ENCODE assay signal across 16 mouse cellular contexts in the genomic region with DNA sequence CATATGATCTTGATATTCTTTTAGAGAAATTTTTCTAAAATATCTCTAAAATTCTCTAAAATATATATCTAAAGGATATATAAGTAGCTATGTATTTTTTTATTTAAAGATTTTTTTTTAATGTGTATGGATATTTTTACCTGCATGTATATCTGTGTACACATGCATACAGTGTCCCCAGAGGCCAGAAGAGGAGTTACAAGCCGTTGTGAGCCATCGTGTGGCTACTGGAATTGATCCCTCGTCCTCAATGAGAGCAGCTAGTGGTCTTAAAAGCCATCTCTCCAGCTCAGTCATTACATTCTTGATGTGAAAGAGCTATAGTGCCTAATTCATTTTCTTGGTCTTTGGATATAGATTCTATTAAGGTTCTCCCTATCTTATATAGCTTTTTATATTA. TPM values are rescaled to one million over a fixed set of nuclear protein-coding genes. Genes with fewer than 3 reads are reported as not detected.
DNase-seq lines count a peak whose midpoint lies in the region; ATAC-seq and TF ChIP-seq lines count a peak whose summit lies in the region.
"Had no signal": no experiment of that assay in that cellular context is flagged by ENCODE, and none has a peak within 500 bp of the region (broad histone marks: within the 10 kb centered on the region; RNA-seq: fewer than 3 reads in every experiment).

No protein-coding gene starts in this region.

- H3K4me3 ChIP-seq in heart, adult 2 months: no peak overlapping the region
- H3K4me3 ChIP-seq in lung, postnatal 0 days (ENCODE audit: low read depth, low read length): no peak overlapping the region
- H3K4me3 ChIP-seq: embryonic facial prominence, embryonic 12.5 days; heart, embryonic 10.5 days; hindbrain, embryonic 15.5 days; limb, embryonic 12.5 days; neural tube, embryonic 13.5 days had no signal

- no peaks in the 10 kb centered on the region for H3K27me3 ChIP-seq in heart, adult 2 months (ENCODE audit: control insufficient read depth, insufficient read depth, low read length)
- H3K27me3 ChIP-seq in lung, postnatal 0 days (replicated peaks; ENCODE audit: insufficient read depth, low read length): no peaks in the 10 kb centered on the region
- H3K27me3 ChIP-seq: embryonic facial prominence, embryonic 12.5 days; hindbrain, embryonic 15.5 days; limb, embryonic 12.5 days; neural tube, embryonic 13.5 days had no signal

- TF ChIP-seq POLR2A in heart, adult 2 months (IDR thresholded peaks at IDR 0.05; ENCODE audit: insufficient read depth, low read depth, low read length): no peak

- no peaks in the 10 kb centered on the region for H3K79me2 ChIP-seq in heart, adult 2 months (replicated peaks; ENCODE audit: control insufficient read depth, insufficient read depth, low read length)

- H3K27ac ChIP-seq in heart, adult 2 months: no peak overlapping the region
- no peak overlapping the region for H3K27ac ChIP-seq in lung, postnatal 0 days (ENCODE audit: low read length)
- H3K27ac ChIP-seq: embryonic facial prominence, embryonic 12.5 days; heart, embryonic 10.5 days; hindbrain, embryonic 15.5 days; limb, embryonic 12.5 days; neural tube, embryonic 13.5 days had no signal

- 35% methylated on average over 3 of the region's 3 CpGs for WGBS in heart, adult 2 months
- WGBS in lung, postnatal 0 days: 31% methylated on average over 3 of the region's 3 CpGs

- H3K9ac ChIP-seq in heart, adult 2 months (ENCODE audit: low read depth, low read length): no peak overlapping the region
- no peak overlapping the region for H3K9ac ChIP-seq in lung, postnatal 0 days (replicated peaks; ENCODE audit: low read depth)
- H3K9ac ChIP-seq: embryonic facial prominence, embryonic 12.5 days; hindbrain, embryonic 15.5 days; limb, embryonic 12.5 days; neural tube, embryonic 13.5 days had no signal

- peak; percentile 63 for TF ChIP-seq CTCF in heart, adult 2 months (IDR thresholded peaks at IDR 0.05)
- TF ChIP-seq CTCF in lung, postnatal 0 days (IDR thresholded peaks at IDR 0.05): peak; percentile 62

- no peak overlapping the region for H3K4me2 ChIP-seq in lung, postnatal 0 days (replicated peaks; ENCODE audit: low read depth, low read length)
- H3K4me2 ChIP-seq: embryonic facial prominence, embryonic 12.5 days; hindbrain, embryonic 15.5 days; limb, embryonic 12.5 days; neural tube, embryonic 13.5 days had no signal

- no peak for TF ChIP-seq EP300 in heart, adult 2 months (IDR thresholded peaks at IDR 0.05; ENCODE audit: insufficient read depth, low read depth, low read length)
- TF ChIP-seq EP300 in lung, postnatal 0 days (IDR thresholded peaks at IDR 0.05): no peak

- no peak for DNase-seq in heart, adult 2 months
- no peak for DNase-seq in heart, adult 18-20 months
- peak; percentile 29 for DNase-seq in lung, postnatal 0 days (ENCODE audit: low spot score)
- no peak for DNase-seq in lung, adult 18-20 months
- DNase-seq in ZHBTc4 (ENCODE audit: low read depth, low spot score): peak; percentile 24
- peak; percentile 46 for DNase-seq in retina, postnatal 1 day
- no peak for DNase-seq in thymus, postnatal 25 days
- no peak for DNase-seq in ovary, adult 18-20 months (ENCODE audit: low spot score)
- DNase-seq: right cerebral cortex, postnatal 4 days had no signal

- intact Hi-C loops in heart, adult 2 months (cut with DNase I): no loop called here

- ATAC-seq in lung, postnatal 0 days: no peak

- H3K36me3 ChIP-seq in heart, adult 2 months (ENCODE audit: control insufficient read depth, insufficient read depth, low read length): peaks cover 13% of the 10 kb centered on the region
- peaks cover 41% of the 10 kb centered on the region for H3K36me3 ChIP-seq in lung, postnatal 0 days (ENCODE audit: insufficient read depth, low read length)

- H3K9me3 ChIP-seq in lung, postnatal 0 days (ENCODE audit: low read length): no peaks in the 10 kb centered on the region
- H3K9me3 ChIP-seq: embryonic facial prominence, embryonic 12.5 days; heart, embryonic 10.5 days; hindbrain, embryonic 15.5 days; limb, embryonic 12.5 days; neural tube, embryonic 13.5 days had no signal

- 0 out of 2 replicates have a peak, but pooled peaks cover 2% of the 10 kb centered on the region for H3K4me1 ChIP-seq in heart, adult 2 months (ENCODE audit: control insufficient read depth, insufficient read depth, low read length)
- H3K4me1 ChIP-seq in lung, postnatal 0 days (ENCODE audit: insufficient read depth, low read depth, low read length): no peaks in the 10 kb centered on the region
- H3K4me1 ChIP-seq: embryonic facial prominence, embryonic 12.5 days; heart, embryonic 10.5 days; hindbrain, embryonic 15.5 days; limb, embryonic 12.5 days; neural tube, embryonic 13.5 days had no signal

RNA-seq across cellular contexts. Expression of gene Crip3, which starts 20.2 kb away (rescaled TPM):
- total RNA-seq in heart, adult 2 months (2021): under 1 TPM; 0.76 to 0.82 TPM
- 3.5 and 3.8 TPM in 2 replicates for polyA plus RNA-seq in heart, adult 2 months (2012; rRNA removed)
- 1 to 10 TPM in 1 of 2 experiments, under 1 TPM in 1; 0.82 to 1.2 TPM for total RNA-seq in heart, adult 18-20 months (2021)
- polyA plus RNA-seq in lung, postnatal 0 days (2015; fragmentation: Nextera tagmentation; extraction: Ambion mirVana): 0.76 and 0.81 TPM in 2 replicates
- total RNA-seq: megakaryocyte, adult 5-6 weeks had no signal

RNA-seq across cellular contexts. Expression of gene Zfp318, which starts 24.9 kb away (rescaled TPM):
- 10 to 100 TPM; 14.9 to 15.6 TPM for total RNA-seq in heart, adult 2 months (2021)
- 7.1 and 11.8 TPM in 2 replicates for polyA plus RNA-seq in heart, adult 2 months (2012; rRNA removed)
- total RNA-seq in heart, adult 18-20 months (2021): 10 to 100 TPM; 17.1 to 21.7 TPM
- 5.8 and 6.3 TPM in 2 replicates for polyA plus RNA-seq in lung, postnatal 0 days (2015; fragmentation: Nextera tagmentation; extraction: Ambion mirVana)

RNA-seq across cellular contexts. Expression of gene Slc22a7, which starts 29.8 kb away (rescaled TPM):
- not detected for total RNA-seq in heart, adult 2 months (2021)
- polyA plus RNA-seq in heart, adult 2 months (2012; rRNA removed): 0.38 TPM in 1 of 2 replicates, not detected in the other
- total RNA-seq in heart, adult 18-20 months (2021): not detected
- not detected in 2 replicates for polyA plus RNA-seq in lung, postnatal 0 days (2015; fragmentation: Nextera tagmentation; extraction: Ambion mirVana)
- total RNA-seq: megakaryocyte, adult 5-6 weeks had no signal
- polyA plus RNA-seq: embryonic facial prominence, embryonic 12.5 days; hindbrain, embryonic 15.5 days; large intestine, adult 2 months; limb, embryonic 12.5 days; neural tube, embryonic 13.5 days had no signal

Comparison
In these comparisons a context has a peak if more than half of its experiments do, and no peak if none do; other contexts are left out.
1. DNase-seq: peak in lung, postnatal 0 days (single experiment), ZHBTc4 (single experiment) and retina, postnatal 1 day (single experiment); none in heart, adult 2 months (0 of 2), heart, adult 18-20 months (0 of 2), lung, adult 18-20 months (0 of 2), thymus, postnatal 25 days (single experiment) and ovary, adult 18-20 months (single experiment).